Mouse (Mus musculus): ENCODE data around the gene Pym1.

- TF ChIP-seq POLR2A (IDR thresholded peaks at IDR 0.05; ENCODE audit: low read depth, low read length): peak; percentile 64; the same call in 1 of the 2 replicates
- TF ChIP-seq CTCF (IDR thresholded peaks at IDR 0.05; ENCODE audit: extremely low read depth, insufficient read depth, insufficient read length, insufficient replicate concordance): no peak
These were observed 2.7 kb upstream of the Pym1 start, which contains the start of gene Dgka for GRCm38 (mm10) chr10:128744680-128745601.

Data from spleen, adult 2 months (tissue).